Mouse (Mus musculus): ENCODE measurements at regions not wholly inside any gene's neighbourhood (a gene's known extent, or its start where the extent isn't known, plus 50 kb on each side); places are given as distances from the start of the nearest gene placed in this dataset.

GRCm38 (mm10) chr4:100616161-100616915, 137.7 kb downstream of the Ube2u start:
- 73% methylated on average over 8 of the region's 8 CpGs for WGBS
- no peaks in the 10 kb centered on the region for H3K4me1 ChIP-seq (replicated peaks; ENCODE audit: control insufficient read depth, insufficient read depth, low read length)
- ATAC-seq (ENCODE audit: low FRiP score) (no peak), DNase-seq (ENCODE audit: low spot score) (no peak)
- H3K9ac ChIP-seq (ENCODE audit: low read depth, low read length), result no peak overlapping the region
- H3K36me3 ChIP-seq (ENCODE audit: control insufficient read depth, insufficient read depth, low read length), result no peaks in the 10 kb centered on the region
- no peak overlapping the region for H3K27ac ChIP-seq (ENCODE audit: low read depth, low read length)
- H3K27me3 ChIP-seq (ENCODE audit: control insufficient read depth, insufficient read depth, low read length), result no peaks in the 10 kb centered on the region
- no peak overlapping the region for H3K4me3 ChIP-seq (ENCODE audit: low read depth, low read length)
- no peaks in the 10 kb centered on the region for H3K9me3 ChIP-seq (ENCODE audit: control insufficient read depth, low read length)
- H3K4me2 ChIP-seq (replicated peaks; ENCODE audit: low read depth, low read length), result no peak overlapping the region

- 81% methylated on average over 11 of the region's 11 CpGs for WGBS
- Histone ChIP-seq H3K4me3 (ENCODE audit: low read depth, low read length) (no peak overlapping the region), H3K27me3 (ENCODE audit: control insufficient read depth, insufficient read depth, low read length) (no peaks in the 10 kb centered on the region), H3K4me1 (replicated peaks; ENCODE audit: control insufficient read depth, insufficient read depth, low read length) (no peaks in the 10 kb centered on the region), H3K36me3 (ENCODE audit: control insufficient read depth, insufficient read depth, low read length) (no peaks in the 10 kb centered on the region), H3K9me3 (ENCODE audit: control insufficient read depth, low read length) (no peaks in the 10 kb centered on the region), H3K4me2 (replicated peaks; ENCODE audit: low read depth, low read length) (no peak overlapping the region), H3K27ac (ENCODE audit: low read depth, low read length) (no peak overlapping the region), H3K9ac (ENCODE audit: low read depth, low read length) (no peak overlapping the region)
- ATAC-seq (ENCODE audit: low FRiP score) (no peak), DNase-seq (ENCODE audit: low spot score) (no peak)
These were observed 138.4 kb downstream of the Ube2u start for GRCm38 (mm10) chr4:100616916-100617488.

- DNase-seq (ENCODE audit: low spot score) (no peak), ATAC-seq (ENCODE audit: low FRiP score) (no peak)
- H3K27ac ChIP-seq (ENCODE audit: low read depth, low read length), result no peak overlapping the region
- H3K4me1 ChIP-seq (replicated peaks; ENCODE audit: control insufficient read depth, insufficient read depth, low read length), result no peaks in the 10 kb centered on the region
- 83% methylated on average over 3 of the region's 5 CpGs for WGBS
- H3K9me3 ChIP-seq (ENCODE audit: control insufficient read depth, low read length), result no peaks in the 10 kb centered on the region
- H3K4me2 ChIP-seq (replicated peaks; ENCODE audit: low read depth, low read length), result no peak overlapping the region
- H3K36me3 ChIP-seq (ENCODE audit: control insufficient read depth, insufficient read depth, low read length), result no peaks in the 10 kb centered on the region
- H3K9ac ChIP-seq (ENCODE audit: low read depth, low read length), result no peak overlapping the region
- H3K4me3 ChIP-seq (ENCODE audit: low read depth, low read length), result no peak overlapping the region
- no peaks in the 10 kb centered on the region for H3K27me3 ChIP-seq (ENCODE audit: control insufficient read depth, insufficient read depth, low read length)
These were observed 146.0 kb downstream of the Ube2u start for GRCm38 (mm10) chr4:100624656-100625055.

- no peak overlapping the region for H3K4me3 ChIP-seq (ENCODE audit: low read depth, low read length)
- no peaks in the 10 kb centered on the region for H3K4me1 ChIP-seq (replicated peaks; ENCODE audit: control insufficient read depth, insufficient read depth, low read length)
- no peak overlapping the region for H3K9ac ChIP-seq (ENCODE audit: low read depth, low read length)
- no peaks in the 10 kb centered on the region for H3K36me3 ChIP-seq (ENCODE audit: control insufficient read depth, insufficient read depth, low read length)
- WGBS, result 89% methylated on average over 4 of the region's 4 CpGs
- DNase-seq (ENCODE audit: low spot score) (no peak), ATAC-seq (ENCODE audit: low FRiP score) (no peak)
- no peaks in the 10 kb centered on the region for H3K9me3 ChIP-seq (ENCODE audit: control insufficient read depth, low read length)
- H3K27ac ChIP-seq (ENCODE audit: low read depth, low read length), result no peak overlapping the region
- H3K4me2 ChIP-seq (replicated peaks; ENCODE audit: low read depth, low read length), result no peak overlapping the region
- no peaks in the 10 kb centered on the region for H3K27me3 ChIP-seq (ENCODE audit: control insufficient read depth, insufficient read depth, low read length)
These were observed 147.9 kb downstream of the Ube2u start for GRCm38 (mm10) chr4:100626551-100626950.

- no peaks in the 10 kb centered on the region for H3K36me3 ChIP-seq (ENCODE audit: control insufficient read depth, insufficient read depth, low read length)
- H3K9ac ChIP-seq (ENCODE audit: low read depth, low read length), result no peak overlapping the region
- H3K9me3 ChIP-seq (ENCODE audit: control insufficient read depth, low read length), result no peaks in the 10 kb centered on the region
- no peaks in the 10 kb centered on the region for H3K4me1 ChIP-seq (replicated peaks; ENCODE audit: control insufficient read depth, insufficient read depth, low read length)
- WGBS, result 63% methylated on average over 2 of the region's 2 CpGs
- H3K27me3 ChIP-seq (ENCODE audit: control insufficient read depth, insufficient read depth, low read length), result no peaks in the 10 kb centered on the region
- H3K4me3 ChIP-seq (ENCODE audit: low read depth, low read length), result no peak overlapping the region
- ATAC-seq (ENCODE audit: low FRiP score), result no peak
- DNase-seq (ENCODE audit: low spot score), result no peak
- H3K4me2 ChIP-seq (replicated peaks; ENCODE audit: low read depth, low read length), result no peak overlapping the region
- H3K27ac ChIP-seq (ENCODE audit: low read depth, low read length), result no peak overlapping the region
These were observed 142.1 kb upstream of the Cachd1 start for GRCm38 (mm10) chr4:100634388-100634787.

GRCm38 (mm10) chr4:100637597-100637996, 138.9 kb upstream of the Cachd1 start:
- H3K4me3 ChIP-seq (ENCODE audit: low read depth, low read length), result no peak overlapping the region
- H3K27me3 ChIP-seq (ENCODE audit: control insufficient read depth, insufficient read depth, low read length), result no peaks in the 10 kb centered on the region
- no peak overlapping the region for H3K9ac ChIP-seq (ENCODE audit: low read depth, low read length)
- DNase-seq (ENCODE audit: low spot score) (no peak), ATAC-seq (ENCODE audit: low FRiP score) (no peak)
- no peak overlapping the region for H3K27ac ChIP-seq (ENCODE audit: low read depth, low read length)
- H3K9me3 ChIP-seq (ENCODE audit: control insufficient read depth, low read length), result no peaks in the 10 kb centered on the region
- H3K4me1 ChIP-seq (replicated peaks; ENCODE audit: control insufficient read depth, insufficient read depth, low read length), result no peaks in the 10 kb centered on the region
- WGBS, result 90% methylated on average over 2 of the region's 2 CpGs
- no peaks in the 10 kb centered on the region for H3K36me3 ChIP-seq (ENCODE audit: control insufficient read depth, insufficient read depth, low read length)
- H3K4me2 ChIP-seq (replicated peaks; ENCODE audit: low read depth, low read length), result no peak overlapping the region

- DNase-seq (ENCODE audit: low spot score), result no peak
These were observed 115.3 kb upstream of the Cachd1 start for GRCm38 (mm10) chr4:100661154-100661553.

GRCm38 (mm10) chr4:100664619-100665264, 111.7 kb upstream of the Cachd1 start:
- Histone ChIP-seq H3K9ac (ENCODE audit: low read depth, low read length) (no peak overlapping the region), H3K4me1 (replicated peaks; ENCODE audit: control insufficient read depth, insufficient read depth, low read length) (0 out of 2 replicates have a peak, but pooled peaks cover 3% of the 10 kb centered on the region), H3K27me3 (ENCODE audit: control insufficient read depth, insufficient read depth, low read length) (no peaks in the 10 kb centered on the region), H3K36me3 (ENCODE audit: control insufficient read depth, insufficient read depth, low read length) (no peaks in the 10 kb centered on the region), H3K27ac (ENCODE audit: low read depth, low read length) (peak overlapping the region; percentile 36; the same call in 1 of the 2 replicates), H3K4me3 (ENCODE audit: low read depth, low read length) (no peak overlapping the region), H3K4me2 (replicated peaks; ENCODE audit: low read depth, low read length) (no peak overlapping the region), H3K9me3 (ENCODE audit: control insufficient read depth, low read length) (no peaks in the 10 kb centered on the region)
- DNase-seq (ENCODE audit: low spot score) (peak; percentile 81), ATAC-seq (ENCODE audit: low FRiP score) (peak; percentile 92)
- 37% methylated on average over 5 of the region's 5 CpGs for WGBS

More at GRCm38 (mm10) chr4:100661154-100661553, 115.3 kb upstream of the Cachd1 start:
- H3K9me3 ChIP-seq (ENCODE audit: control insufficient read depth, low read length), result no peaks in the 10 kb centered on the region
- no peak overlapping the region for H3K9ac ChIP-seq (ENCODE audit: low read depth, low read length)
- 96% methylated on average over 1 of the region's 1 CpGs for WGBS
- H3K27me3 ChIP-seq (ENCODE audit: control insufficient read depth, insufficient read depth, low read length), result no peaks in the 10 kb centered on the region
- H3K4me2 ChIP-seq (replicated peaks; ENCODE audit: low read depth, low read length), result no peak overlapping the region
- 0 out of 2 replicates have a peak, but pooled peaks cover 3% of the 10 kb centered on the region for H3K4me1 ChIP-seq (replicated peaks; ENCODE audit: control insufficient read depth, insufficient read depth, low read length)
- no peak overlapping the region for H3K4me3 ChIP-seq (ENCODE audit: low read depth, low read length)
- no peak overlapping the region for H3K27ac ChIP-seq (ENCODE audit: low read depth, low read length)
- ATAC-seq (ENCODE audit: low FRiP score), result no peak
- no peaks in the 10 kb centered on the region for H3K36me3 ChIP-seq (ENCODE audit: control insufficient read depth, insufficient read depth, low read length)

Measured in hindbrain, embryonic 11.5 days (tissue).